Mouse (Mus musculus) left cerebral cortex, postnatal 25 days (tissue): Measurements from ENCODE around the gene Etfrf1. TPM values are rescaled to one million over a fixed set of nuclear protein-coding genes. Genes with fewer than 3 reads are reported as not detected.

Experiments
- total RNA-seq, 2 experiments: library from RNA; stranded (reverse); gene quantifications; 2 replicates each; pipeline ENCODE4 v1.2.3; 2021

The Etfrf1 gene
- total RNA-seq, 2 experiments from 2014 or later = 20.6 to 21.7 TPM

Other genes with a start within 250 kb of the Etfrf1 start
- gene Bcat1, start 134.9 kb upstream of the Etfrf1 start, total RNA-seq = 10 to 100 TPM; 73.2 to 75.8 TPM
- gene Lrmp, start 95.5 kb upstream of the Etfrf1 start, total RNA-seq = 1 to 10 TPM; 2.1 to 3.8 TPM
- gene Casc1, start 129 bp upstream of the Etfrf1 start, total RNA-seq = 1 to 10 TPM; 1.3 to 1.5 TPM
- 10 to 100 TPM; 79.2 to 84.0 TPM for gene Kras, start 39.1 kb downstream of the Etfrf1 start, total RNA-seq